Mouse (Mus musculus) testis, adult 2 months (tissue): ENCODE measurements at regions not wholly inside any gene's neighbourhood (a gene's known extent, or its start where the extent isn't known, plus 50 kb on each side); places are given as distances from the start of the nearest gene placed in this dataset.

Source experiments
- H3K27ac ChIP-seq: fragments of 200-500 bp; 2 replicates; pipeline ENCODE4 v1.5.1; 2012; ENCODE audit warnings: low read depth, low read length; ENCODE audit not compliant: control insufficient read depth, insufficient read depth
- H3K27me3 ChIP-seq: fragments of 200-500 bp; 2 replicates; pipeline ENCODE4 v1.6.1; 2012; ENCODE audit warnings: mild to moderate bottlenecking, low read length, moderate library complexity; ENCODE audit not compliant: control insufficient read depth, insufficient read depth
- H3K36me3 ChIP-seq: fragments of 200-500 bp; 2 replicates; pipeline ENCODE4 v1.6.1; 2012; ENCODE audit warnings: mild to moderate bottlenecking, low read length; ENCODE audit not compliant: control insufficient read depth, insufficient read depth
- H3K4me1 ChIP-seq: fragments of 200-500 bp; 2 replicates; pipeline ENCODE4 v1.6.1; 2012; ENCODE audit warnings: low read length; ENCODE audit not compliant: control insufficient read depth, insufficient read depth
- H3K4me3 ChIP-seq: fragments of 200-500 bp; 2 replicates; pipeline ENCODE4 v1.5.1; 2012; ENCODE audit warnings: low read depth, mild to moderate bottlenecking, low read length, moderate library complexity, mixed read lengths; ENCODE audit not compliant: control insufficient read depth
- CTCF ChIP-seq: fragments of 200-500 bp; IDR thresholded peaks from 2 replicates; pipeline ENCODE4 v1.5.1; 2012; ENCODE audit warnings: low read depth, mild to moderate bottlenecking, inconsistent platforms, low read length, moderate library complexity; ENCODE audit not compliant: control insufficient read depth, insufficient read depth, insufficient replicate concordance
- POLR2A ChIP-seq: fragments of 200-500 bp; IDR thresholded peaks from 2 replicates; pipeline ENCODE4 v1.6.1; 2012; ENCODE audit warnings: low read depth, mild to moderate bottlenecking, inconsistent platforms, low read length, moderate library complexity; ENCODE audit not compliant: control insufficient read depth

DNA sequence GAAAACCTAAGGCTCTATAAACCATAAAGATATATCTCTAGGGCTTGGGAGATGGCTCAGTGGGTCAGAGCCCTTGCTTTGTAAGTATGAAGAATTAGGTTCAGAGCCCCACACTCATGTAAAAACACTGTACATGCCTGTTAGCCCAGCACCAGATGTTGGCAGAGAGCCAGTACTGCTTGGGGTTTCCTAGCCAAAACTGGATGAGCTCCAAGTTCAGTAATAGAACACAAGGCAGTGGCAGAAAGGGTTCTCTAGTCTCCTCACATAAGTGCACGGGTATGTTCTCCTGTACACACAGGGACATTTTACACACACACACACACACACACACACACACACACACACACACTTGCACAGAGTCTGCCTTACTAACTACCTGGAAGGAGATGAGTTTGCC, 95.1 kb upstream of the Serpine2 start:
- Histone ChIP-seq H3K4me3 (no peak overlapping the region), H3K27ac (no peak overlapping the region), H3K27me3 (no peaks in the 10 kb centered on the region), H3K4me1 (no peaks in the 10 kb centered on the region), H3K36me3 (no peaks in the 10 kb centered on the region)
- TF ChIP-seq CTCF (no peak), POLR2A (no peak)

DNA sequence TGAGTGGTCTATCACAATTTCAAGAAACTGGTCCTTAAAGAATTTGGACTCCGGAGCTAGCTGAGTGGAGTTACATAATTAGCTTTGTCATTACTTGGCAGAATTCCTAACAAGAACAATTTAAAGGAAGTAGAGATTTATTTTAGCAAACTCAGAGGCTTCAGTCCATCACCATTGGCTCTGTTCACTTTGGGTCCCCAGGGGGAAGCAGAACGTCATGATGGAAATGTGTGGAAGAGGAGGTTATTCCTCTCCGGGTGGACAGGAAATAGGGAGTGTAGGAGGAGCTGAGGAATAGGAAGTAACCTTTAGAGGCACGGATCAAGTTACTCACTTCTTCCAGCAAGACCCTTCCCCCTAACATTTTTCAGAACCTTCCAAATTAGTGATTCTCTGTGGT, 83.3 kb upstream of the Serpine2 start:
- TF ChIP-seq CTCF = no peak
- TF ChIP-seq POLR2A = no peak
- Histone ChIP-seq H3K4me3 (no peak overlapping the region), H3K27ac (no peak overlapping the region)

DNA sequence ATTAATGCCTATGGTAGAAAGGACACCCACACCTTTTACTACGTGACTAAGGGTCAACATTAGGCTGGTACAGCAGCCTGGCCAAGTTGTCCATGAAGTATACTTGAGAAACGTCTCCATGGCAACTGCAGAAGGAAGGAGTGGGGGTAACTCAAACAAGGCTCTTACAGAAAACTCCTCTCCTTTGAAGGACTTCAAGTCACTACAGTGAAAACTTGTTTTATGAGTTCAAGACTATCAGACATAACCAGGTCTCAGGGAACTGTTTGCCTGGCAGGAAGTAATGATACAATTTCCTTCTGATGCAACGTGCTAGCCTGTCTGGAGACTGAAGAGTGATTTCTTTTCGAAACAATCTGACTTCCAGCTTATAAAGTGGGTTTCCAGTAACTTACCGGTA, 71.5 kb upstream of the Serpine2 start:
- TF ChIP-seq CTCF = no peak
- TF ChIP-seq POLR2A = no peak
- no peak overlapping the region for H3K27ac ChIP-seq
- no peaks in the 10 kb centered on the region for H3K36me3 ChIP-seq
- H3K4me3 ChIP-seq = no peak overlapping the region
- H3K27me3 ChIP-seq = no peaks in the 10 kb centered on the region
- H3K4me1 ChIP-seq = no peaks in the 10 kb centered on the region

More for the DNA sequence above, 83.3 kb upstream of the Serpine2 start:
- no peaks in the 10 kb centered on the region for H3K27me3 ChIP-seq
- H3K4me1 ChIP-seq = no peaks in the 10 kb centered on the region
- no peaks in the 10 kb centered on the region for H3K36me3 ChIP-seq

DNA sequence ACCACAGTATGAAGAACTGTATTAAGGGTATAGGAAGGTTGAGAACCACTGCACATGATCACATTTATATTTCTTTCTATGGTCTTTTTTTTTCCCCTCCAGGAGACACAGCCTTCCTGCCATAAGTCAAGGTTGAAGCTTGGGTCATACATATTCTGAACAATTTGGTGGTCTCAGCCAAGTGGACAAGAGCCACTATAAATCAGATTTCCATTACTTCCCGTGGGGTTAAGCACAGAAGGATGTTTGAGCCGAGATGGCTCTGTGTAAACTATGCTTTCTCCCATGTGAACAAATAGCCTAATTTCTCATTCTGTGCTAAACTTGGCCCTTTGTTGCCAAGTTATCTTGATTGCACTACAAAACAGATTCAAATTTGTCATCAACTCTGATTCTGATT, 66.8 kb upstream of the Serpine2 start:
- Histone ChIP-seq H3K27me3 (no peaks in the 10 kb centered on the region), H3K4me3 (no peak overlapping the region), H3K27ac (no peak overlapping the region), H3K4me1 (no peaks in the 10 kb centered on the region), H3K36me3 (no peaks in the 10 kb centered on the region)
- TF ChIP-seq CTCF (no peak), POLR2A (no peak)

DNA sequence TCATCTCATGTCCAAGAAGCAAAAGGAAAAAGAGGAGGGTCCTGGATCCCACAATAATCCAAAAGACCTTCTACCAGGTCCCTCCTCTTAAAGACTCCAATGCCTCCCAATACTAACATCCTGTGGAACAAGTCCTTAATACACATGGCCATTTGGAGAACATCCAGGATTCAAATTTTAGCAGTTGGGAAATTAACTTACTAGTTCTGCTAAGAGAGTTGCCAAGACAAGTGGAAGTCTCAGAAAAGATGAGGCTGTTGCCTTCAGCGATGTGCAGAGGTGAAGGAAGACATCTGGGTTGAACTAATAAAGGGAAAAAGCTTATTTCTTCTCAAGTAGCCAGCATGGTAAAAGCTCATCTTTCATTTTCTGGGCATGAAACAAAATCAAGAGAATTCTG, 64.8 kb upstream of the Serpine2 start:
- Histone ChIP-seq H3K36me3 (no peaks in the 10 kb centered on the region), H3K27ac (no peak overlapping the region), H3K4me3 (no peak overlapping the region), H3K27me3 (no peaks in the 10 kb centered on the region), H3K4me1 (no peaks in the 10 kb centered on the region; the same call in 1 of the 2 replicates)
- TF ChIP-seq POLR2A = no peak
- TF ChIP-seq CTCF = no peak

DNA sequence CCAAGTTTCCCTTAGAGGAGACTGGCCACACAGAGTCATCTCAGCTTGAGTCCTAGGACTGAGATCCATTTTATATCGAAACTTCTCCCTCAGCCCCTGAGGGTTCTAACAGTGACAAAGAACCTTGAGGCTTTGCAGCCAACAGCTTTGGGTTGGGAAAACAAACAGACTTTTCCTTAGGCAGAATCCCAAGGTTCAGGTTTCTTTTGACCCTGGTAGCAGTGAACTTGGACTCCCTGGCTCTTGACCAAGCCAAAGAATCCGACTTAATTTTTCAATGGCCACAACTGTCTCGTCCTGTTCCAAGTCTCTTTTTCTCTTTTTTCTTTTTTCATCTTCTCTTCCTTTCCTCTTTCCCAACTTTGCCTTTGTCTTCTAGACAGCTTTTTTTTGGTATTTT, 60.9 kb upstream of the Serpine2 start:
- no peaks in the 10 kb centered on the region; the same call in 1 of the 2 replicates for H3K4me1 ChIP-seq
- H3K4me3 ChIP-seq = no peak overlapping the region
- H3K27ac ChIP-seq = no peak overlapping the region
- TF ChIP-seq CTCF = no peak
- TF ChIP-seq POLR2A = no peak
- H3K36me3 ChIP-seq = no peaks in the 10 kb centered on the region
- H3K27me3 ChIP-seq = no peaks in the 10 kb centered on the region

DNA sequence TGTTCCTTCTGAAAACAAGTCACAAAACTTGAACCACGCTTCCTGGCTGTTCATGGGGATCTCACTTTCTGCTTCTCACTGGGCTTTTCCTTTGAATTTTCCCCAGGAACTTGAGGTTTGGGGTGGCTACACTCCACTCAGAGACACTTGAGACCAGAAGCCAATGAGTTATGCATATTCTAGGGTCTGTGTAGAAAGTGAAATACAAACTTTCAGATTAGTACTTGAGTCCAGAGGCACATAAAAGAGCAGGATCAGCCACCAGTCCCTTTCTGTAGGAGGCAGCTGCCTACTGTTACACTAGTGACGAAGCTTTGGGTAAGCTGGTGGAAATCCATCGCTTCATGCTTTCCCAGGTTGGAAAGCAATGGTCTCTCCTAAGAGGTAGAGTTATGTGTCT, 60.4 kb upstream of the Serpine2 start:
- no peak for TF ChIP-seq POLR2A
- TF ChIP-seq CTCF = no peak
- Histone ChIP-seq H3K4me3 (no peak overlapping the region), H3K36me3 (no peaks in the 10 kb centered on the region), H3K27ac (no peak overlapping the region), H3K4me1 (no peaks in the 10 kb centered on the region; the same call in 1 of the 2 replicates), H3K27me3 (no peaks in the 10 kb centered on the region)

DNA sequence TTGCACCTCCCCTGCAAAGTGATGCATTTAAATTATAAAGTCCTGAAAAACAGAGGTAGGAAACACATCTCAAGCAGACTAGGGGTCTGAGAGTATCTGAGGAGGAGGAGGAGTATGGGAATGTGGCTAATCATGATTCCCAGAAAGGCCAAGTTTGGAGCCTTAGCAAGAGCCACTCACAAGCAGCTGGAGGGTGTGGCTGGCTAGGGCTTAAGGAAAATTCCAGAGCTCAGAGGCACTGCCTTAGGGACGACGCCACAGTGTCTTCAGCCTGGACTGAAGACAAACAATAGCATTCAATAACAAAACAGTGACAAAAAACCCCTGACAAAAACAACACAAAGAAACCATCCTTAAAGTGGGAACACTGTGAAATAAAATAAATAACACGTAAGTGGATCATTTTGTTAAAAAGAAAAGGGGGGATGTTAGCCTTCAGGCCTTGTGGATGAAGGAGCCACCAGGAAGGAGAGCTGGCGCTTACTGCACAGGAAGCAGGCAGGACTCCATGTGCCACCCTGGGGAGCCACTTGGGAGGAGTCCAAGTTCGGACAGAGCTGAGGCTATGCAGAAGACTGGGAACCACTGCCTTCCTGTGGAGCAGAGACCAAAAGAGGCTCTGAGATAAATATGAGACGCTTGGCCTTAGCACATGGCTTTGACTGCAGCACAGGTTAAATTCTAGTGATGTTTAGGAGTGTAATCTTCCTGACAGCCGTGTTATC, 56.6 kb upstream of the Serpine2 start:
- no peaks in the 10 kb centered on the region for H3K36me3 ChIP-seq
- TF ChIP-seq POLR2A (no peak), CTCF (no peak)
- H3K4me1 ChIP-seq = no peaks in the 10 kb centered on the region; the same call in 1 of the 2 replicates
- no peak overlapping the region for H3K27ac ChIP-seq
- H3K4me3 ChIP-seq = no peak overlapping the region
- no peaks in the 10 kb centered on the region for H3K27me3 ChIP-seq
